Mouse (Mus musculus) heart, embryonic 11.5 days (tissue): ENCODE results near the gene Zfp617. TPM values are rescaled to one million over a fixed set of nuclear protein-coding genes. Genes with fewer than 3 reads are reported as not detected.
A peak's percentile ranks its signal among the peaks of the same experiment; 100 is the strongest.
"Not testable (repeated sequence)": the region's sequence is repeated elsewhere in the genome, so short reads cannot be mapped to it uniquely, and the experiment has no call there.

Experiments
- ATAC-seq: fragments of 200-750 bp; cut with Nextera tagmentation; replicated peaks from 2 replicates; pipeline ENCODE4 v1.8.0; 2017; ENCODE audit warnings: moderate library complexity; ENCODE audit not compliant: insufficient number of reproducible peaks, low FRiP score, low TSS enrichment
- H3K27ac ChIP-seq: fragments of 300-500 bp; sonication (generic); 2 replicates; pipeline ENCODE4 v1.5.1; 2014; ENCODE audit warnings: mild to moderate bottlenecking, low read depth, low read length
- H3K27me3 ChIP-seq: fragments of 300-500 bp; sonication (generic); 2 replicates; pipeline ENCODE4 v1.6.1; 2014; ENCODE audit warnings: mild to moderate bottlenecking, low read length, mixed read lengths; ENCODE audit not compliant: control insufficient read depth, insufficient read depth
- H3K36me3 ChIP-seq: fragments of 300-500 bp; sonication (generic); 2 replicates; pipeline ENCODE4 v1.6.1; 2014; ENCODE audit warnings: mild to moderate bottlenecking, low read length, moderate library complexity, mixed read lengths; ENCODE audit not compliant: control insufficient read depth, insufficient read depth
- H3K4me1 ChIP-seq: fragments of 300-500 bp; sonication (generic); 2 replicates; pipeline ENCODE4 v1.6.1; 2014; ENCODE audit warnings: low read length; ENCODE audit not compliant: control insufficient read depth, insufficient read depth
- H3K4me2 ChIP-seq: fragments of 300-500 bp; sonication (generic); 2 replicates; pipeline ENCODE4 v1.6.1; 2014; ENCODE audit warnings: mild to moderate bottlenecking, moderate library complexity
- H3K4me3 ChIP-seq: fragments of 300-500 bp; sonication (generic); 2 replicates; pipeline ENCODE4 v1.5.1; 2014; ENCODE audit warnings: low read depth, low read length
- H3K9ac ChIP-seq: fragments of 300-500 bp; sonication (generic); 2 replicates; pipeline ENCODE4 v1.6.1; 2014; ENCODE audit warnings: mild to moderate bottlenecking, low read depth, low read length, moderate library complexity
- H3K9me3 ChIP-seq: fragments of 300-500 bp; sonication (generic); replicated peaks from 2 replicates; pipeline ENCODE4 v1.6.1; 2016; ENCODE audit warnings: low read length; ENCODE audit not compliant: control insufficient read depth
- WGBS: fragments of 180-500 bp; shearing (Covaris S2); extraction: QIAGEN DNeasy Blood & Tissue Kit; methylation state at CpG from one replicate; pipeline ENCODE4 v1.1.7; 2014; ENCODE audit not compliant: insufficient replicate concordance; 5-methylcytosine and 5-hydroxymethylcytosine counted together
- polyA plus RNA-seq: library from polyadenylated mRNA; unstranded; fragments of >200 nt; fragmentation: Nextera tagmentation; extraction: Ambion mirVana; gene quantifications from 2 replicates; pipeline ENCODE4 v1.2.1, GENCODE M21; 2014

The Zfp617 gene
- polyA plus RNA-seq, 1 experiment from 2014 or later: 34.4 TPM

- no peak overlapping the region for H3K27ac ChIP-seq
- no peak overlapping the region for H3K4me2 ChIP-seq
- H3K9ac ChIP-seq: no peak overlapping the region
- H3K27me3 ChIP-seq: no peaks in the 10 kb centered on the region
- no peak for ATAC-seq
- no peak overlapping the region for H3K4me3 ChIP-seq
- peaks cover 11% of the 10 kb centered on the region; the same call in 1 of the 2 replicates for H3K36me3 ChIP-seq
- no peaks in the 10 kb centered on the region for H3K4me1 ChIP-seq
- 85% methylated on average over 2 of the region's 2 CpGs for WGBS
- H3K9me3 ChIP-seq: no peaks in the 10 kb centered on the region
Observed at GRCm38 (mm10) chr8:71912286-71912685, 3.9 kb downstream of the Zfp617 start.

- Histone ChIP-seq H3K4me3 (peak overlapping the region; percentile 66), H3K4me2 (peak overlapping the region; percentile 70), H3K9ac (peak overlapping the region; percentile 86), H3K36me3 (0 out of 2 replicates have a peak, but pooled peaks cover 2% of the 10 kb centered on the region), H3K4me1 (no peaks in the 10 kb centered on the region), H3K27me3 (no peaks in the 10 kb centered on the region), H3K9me3 (no peaks in the 10 kb centered on the region), H3K27ac (peak overlapping the region; percentile 98)
- ATAC-seq: peak; percentile 99
- WGBS: under 1% methylated on average over 51 of the region's 57 CpGs
Observed at GRCm38 (mm10) chr8:71922567-71923401, 14.3 kb downstream of the Zfp617 start.

- no peak overlapping the region for H3K27ac ChIP-seq
- 97% methylated on average over 5 of the region's 5 CpGs for WGBS
- ATAC-seq: no peak
- H3K4me1 ChIP-seq: no peaks in the 10 kb centered on the region
- H3K4me2 ChIP-seq: no peak overlapping the region
- H3K9me3 ChIP-seq: no peaks in the 10 kb centered on the region
- H3K36me3 ChIP-seq: peaks cover 20% of the 10 kb centered on the region
- H3K4me3 ChIP-seq: no peak overlapping the region
- H3K27me3 ChIP-seq: no peaks in the 10 kb centered on the region
- H3K9ac ChIP-seq: no peak overlapping the region
Observed at GRCm38 (mm10) chr8:71925791-71926190, 17.4 kb downstream of the Zfp617 start.

GRCm38 (mm10) chr8:71926551-71926950 is 18.1 kb downstream of the Zfp617 start:
- Histone ChIP-seq H3K9me3 (no peaks in the 10 kb centered on the region; the same call in 1 of the 2 replicates), H3K9ac (no peak overlapping the region), H3K4me3 (no peak overlapping the region), H3K36me3 (peaks cover 27% of the 10 kb centered on the region), H3K27me3 (no peaks in the 10 kb centered on the region), H3K4me1 (no peaks in the 10 kb centered on the region), H3K27ac (no peak overlapping the region), H3K4me2 (no peak overlapping the region)
- 89% methylated on average over 3 of the region's 3 CpGs for WGBS
- no peak for ATAC-seq

GRCm38 (mm10) chr8:71927779-71928178 is 19.3 kb downstream of the Zfp617 start:
- H3K9ac ChIP-seq: no peak overlapping the region
- no peaks in the 10 kb centered on the region for H3K4me1 ChIP-seq
- ATAC-seq: no peak
- H3K27ac ChIP-seq: no peak overlapping the region
- no peaks in the 10 kb centered on the region; the same call in 1 of the 2 replicates for H3K9me3 ChIP-seq
- no peak overlapping the region for H3K4me3 ChIP-seq
- H3K27me3 ChIP-seq: no peaks in the 10 kb centered on the region
- H3K4me2 ChIP-seq: no peak overlapping the region
- H3K36me3 ChIP-seq: peaks cover 29% of the 10 kb centered on the region

GRCm38 (mm10) chr8:71938037-71938436 is 29.6 kb downstream of the Zfp617 start:
- H3K9me3 ChIP-seq, ATAC-seq, H3K27me3 ChIP-seq, H3K4me3 ChIP-seq, H3K36me3 ChIP-seq, H3K9ac ChIP-seq, H3K4me1 ChIP-seq, H3K4me2 ChIP-seq, H3K27ac ChIP-seq: not testable (repeated sequence)
- 75% methylated on average over 2 of the region's 2 CpGs for WGBS

- Histone ChIP-seq H3K9ac (no peak overlapping the region), H3K27me3 (no peaks in the 10 kb centered on the region), H3K36me3 (no peaks in the 10 kb centered on the region), H3K4me3 (no peak overlapping the region), H3K4me1 (no peaks in the 10 kb centered on the region), H3K9me3 (no peaks in the 10 kb centered on the region), H3K4me2 (no peak overlapping the region), H3K27ac (no peak overlapping the region)
- 0 out of 2 replicates have a peak, but pooled peaks have one; percentile 49 for ATAC-seq
- 69% methylated on average over 2 of the region's 2 CpGs for WGBS
Observed at GRCm38 (mm10) chr8:71940293-71941208, 32.1 kb downstream of the Zfp617 start.

GRCm38 (mm10) chr8:71941776-71942175 is 33.3 kb downstream of the Zfp617 start:
- WGBS: 76% methylated on average over 1 of the region's 1 CpGs
- Histone ChIP-seq H3K4me3 (no peak overlapping the region), H3K27me3 (no peaks in the 10 kb centered on the region), H3K9me3 (no peaks in the 10 kb centered on the region), H3K36me3 (no peaks in the 10 kb centered on the region), H3K9ac (no peak overlapping the region), H3K27ac (no peak overlapping the region), H3K4me1 (no peaks in the 10 kb centered on the region), H3K4me2 (no peak overlapping the region)
- ATAC-seq: no peak
